Mouse (Mus musculus): ENCODE data around the gene Dnase1l2.
"Not testable (repeated sequence)": the region's sequence is repeated elsewhere in the genome, so short reads cannot be mapped to it uniquely, and the experiment has no call there.

The Dnase1l2 gene

GRCm38 (mm10) chr17:24472512-24472911, 29.6 kb upstream of the Dnase1l2 start:
- DNase-seq (ENCODE audit: low spot score in 2 of 2) = no peak

DNA sequence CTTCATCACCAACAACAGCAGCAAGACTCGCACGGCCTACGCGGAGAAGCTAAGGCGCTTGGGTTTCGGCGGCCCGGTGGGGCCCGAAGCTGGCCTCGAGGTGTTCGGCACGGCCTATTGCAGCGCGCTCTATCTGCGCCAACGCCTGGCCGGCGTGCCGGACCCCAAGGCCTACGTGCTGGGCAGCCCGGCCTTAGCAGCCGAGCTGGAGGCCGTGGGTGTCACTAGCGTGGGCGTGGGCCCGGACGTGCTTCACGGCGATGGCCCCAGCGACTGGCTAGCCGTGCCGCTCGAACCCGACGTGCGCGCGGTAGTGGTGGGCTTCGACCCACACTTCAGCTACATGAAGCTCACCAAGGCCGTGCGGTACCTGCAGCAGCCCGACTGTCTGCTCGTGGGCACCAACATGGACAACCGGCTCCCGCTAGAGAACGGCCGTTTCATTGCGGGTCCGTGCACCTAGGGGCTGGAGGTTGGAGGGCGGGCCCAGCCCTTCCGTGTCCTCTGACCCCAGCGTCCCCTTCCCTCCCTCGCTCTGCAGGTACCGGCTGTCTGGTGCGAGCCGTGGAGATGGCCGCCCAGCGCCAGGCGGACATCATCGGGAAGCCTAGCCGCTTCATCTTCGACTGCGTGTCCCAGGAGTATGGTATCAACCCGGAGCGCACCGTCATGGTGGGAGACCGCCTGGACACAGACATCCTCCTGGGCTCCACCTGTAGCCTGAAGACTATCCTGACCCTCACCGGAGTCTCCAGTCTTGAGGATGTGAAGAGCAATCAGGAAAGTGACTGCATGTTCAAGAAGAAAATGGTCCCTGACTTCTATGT, 28.0 kb upstream of the Dnase1l2 start:
- peak in 1 of 2 experiments; percentile 45 for DNase-seq (ENCODE audit: low spot score in 2 of 2)

DNA sequence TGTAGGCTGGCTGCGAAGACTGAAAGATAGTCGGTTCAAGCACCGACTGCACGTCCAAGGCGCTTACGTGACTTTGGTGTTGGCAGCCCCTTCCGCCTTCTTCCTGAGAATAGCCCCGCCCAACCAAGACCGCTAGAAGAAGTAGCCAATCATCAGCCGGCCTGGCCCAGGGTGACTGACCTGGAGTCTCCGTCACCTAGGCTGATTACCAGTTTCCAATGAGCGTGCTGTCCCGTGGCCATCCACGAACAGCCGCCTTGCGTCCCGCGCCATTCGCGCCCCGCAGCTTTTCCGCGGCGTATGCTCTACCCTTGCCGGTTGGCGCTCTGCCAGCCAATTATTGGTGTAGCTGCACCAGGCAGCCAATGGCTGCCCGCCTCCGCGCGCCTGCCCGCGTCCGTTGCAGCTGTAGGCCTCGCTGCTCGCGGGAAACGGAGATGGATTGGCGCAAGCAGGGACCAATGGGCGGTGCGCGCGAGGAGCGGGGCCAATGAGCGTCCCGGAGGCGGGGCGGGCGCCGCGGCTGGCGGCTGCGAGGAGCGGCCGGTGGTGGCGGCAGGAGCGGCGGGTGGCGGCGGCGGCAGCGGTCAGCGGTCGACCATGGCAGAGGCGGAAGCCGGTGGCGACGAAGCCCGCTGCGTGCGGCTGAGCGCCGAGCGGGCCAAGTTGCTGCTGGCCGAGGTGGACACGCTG, 27.2 kb upstream of the Dnase1l2 start, which contains the start of the genes E4f1 and Pgp:
Gene E4f1, minus strand, starts transcription at position 404 of the 693 bp plus-strand sequence.
Gene Pgp, plus strand, starts transcription at position 483 of the 693 bp plus-strand sequence.
- DNase-seq (ENCODE audit: low spot score in 2 of 2) = peak; percentile 99

DNA sequence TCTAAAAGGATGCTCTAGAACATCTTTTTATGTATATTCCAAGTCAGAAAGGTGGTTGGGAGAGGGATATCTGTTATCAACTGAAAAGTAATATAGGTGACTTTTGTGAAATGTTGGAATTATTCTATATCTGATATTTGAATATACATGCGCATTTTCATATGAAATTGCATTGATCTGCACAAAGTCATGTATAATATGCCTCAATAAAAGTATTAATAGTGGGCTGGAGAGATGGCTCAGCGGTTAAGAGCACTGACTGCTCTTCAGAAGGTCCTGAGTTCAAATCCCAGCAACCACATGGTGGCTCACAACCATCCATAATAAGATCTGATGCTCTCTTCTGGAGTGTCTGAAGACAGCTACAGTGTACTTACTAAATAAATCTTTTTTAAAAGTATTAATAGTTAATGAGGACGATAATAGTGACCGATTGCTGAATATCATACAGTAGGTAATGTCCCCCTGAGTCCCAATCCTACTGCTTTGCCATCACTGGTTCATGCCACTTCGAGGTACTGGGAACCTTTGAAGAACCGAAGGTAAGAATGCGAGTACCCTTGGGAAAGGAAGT, 26.5 kb upstream of the Dnase1l2 start:
- DNase-seq (ENCODE audit: low spot score in 2 of 2) = no peak

DNA sequence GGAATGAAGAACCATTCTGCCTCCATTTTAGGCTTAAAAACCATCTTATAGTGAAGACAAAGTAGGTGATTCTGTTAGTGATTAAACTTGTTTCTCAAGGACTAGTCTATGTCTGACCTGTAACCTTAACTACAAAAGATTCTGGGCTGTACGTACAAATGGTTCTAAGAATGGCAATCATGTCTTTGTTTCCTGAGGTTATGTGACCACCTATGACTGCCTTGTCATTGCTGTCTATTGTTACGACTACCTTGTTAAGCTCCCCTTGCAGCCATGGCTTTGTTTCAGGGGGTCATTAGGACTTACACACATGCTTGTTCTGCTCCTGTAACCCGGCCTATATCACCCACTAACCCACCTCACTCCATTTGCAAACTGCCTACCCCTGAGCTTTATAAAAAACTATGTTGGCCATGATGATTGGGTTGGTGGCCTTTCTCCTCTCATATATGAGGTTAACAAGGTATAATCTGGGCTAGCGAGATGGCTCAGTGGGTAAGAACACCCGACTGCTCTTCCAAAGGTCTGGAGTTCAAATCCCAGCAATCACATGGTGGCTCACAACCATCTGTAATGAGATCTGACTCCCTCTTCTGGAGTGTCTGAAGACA, 25.8 kb upstream of the Dnase1l2 start:
- DNase-seq (ENCODE audit: low spot score in 2 of 2) = no peak

DNA sequence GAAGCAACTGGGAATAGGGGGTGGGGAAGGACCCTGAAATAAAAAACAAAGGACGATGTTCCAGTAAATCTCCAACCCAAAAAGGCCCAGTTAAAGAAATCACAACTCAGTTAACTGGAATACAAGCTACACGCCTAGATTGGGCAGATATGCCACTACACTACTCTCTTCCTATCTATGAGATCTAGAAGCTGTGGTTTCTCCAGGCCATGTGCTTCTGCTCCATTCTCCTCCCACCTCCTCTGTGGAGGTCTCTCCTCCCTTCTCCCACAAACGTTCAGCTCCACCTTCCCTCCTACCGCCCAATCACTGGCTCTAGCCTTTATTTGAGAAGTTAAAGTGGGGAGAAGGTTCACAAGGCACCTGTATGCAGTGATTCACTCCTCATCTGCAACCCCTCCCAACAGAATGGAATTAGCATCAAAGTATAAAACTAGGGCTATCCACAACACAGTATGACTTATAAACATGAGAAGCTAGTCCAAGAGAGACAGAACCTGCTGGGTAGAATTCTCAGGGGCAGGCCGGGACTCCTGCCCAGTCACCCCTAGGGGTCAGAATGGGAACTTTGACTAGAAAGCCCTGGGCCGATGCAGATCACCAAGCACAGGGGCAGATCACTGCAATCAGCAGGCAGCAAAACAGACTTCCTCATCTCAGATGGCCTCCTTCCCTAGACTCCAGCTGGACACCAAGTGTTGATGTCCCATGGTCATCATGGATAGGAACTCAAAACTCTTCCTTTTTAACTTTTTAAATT, 20.6 kb upstream of the Dnase1l2 start:
- DNase-seq (ENCODE audit: low spot score in 2 of 2) = no peak

GRCm38 (mm10) chr17:24462932-24463331, 20.0 kb upstream of the Dnase1l2 start:
- no peak for DNase-seq (ENCODE audit: low spot score in 2 of 2)

GRCm38 (mm10) chr17:24461580-24461979, 18.7 kb upstream of the Dnase1l2 start:
- DNase-seq (ENCODE audit: low spot score in 2 of 2) = no peak

- not testable (repeated sequence) for DNase-seq (ENCODE audit: low spot score in 2 of 2)
These were observed 12.8 kb upstream of the Dnase1l2 start for GRCm38 (mm10) chr17:24455523-24456206.

- DNase-seq (ENCODE audit: low spot score in 2 of 2) = peak; percentile 98 to 99
These were observed 12.0 kb upstream of the Dnase1l2 start for GRCm38 (mm10) chr17:24454756-24455522.

- DNase-seq (ENCODE audit: low spot score in 2 of 2) = no peak
These were observed 11.4 kb upstream of the Dnase1l2 start for GRCm38 (mm10) chr17:24454218-24454755.

- no peak for DNase-seq (ENCODE audit: low spot score in 2 of 2)
These were observed 10.5 kb upstream of the Dnase1l2 start for GRCm38 (mm10) chr17:24453372-24453771.

- DNase-seq (ENCODE audit: low spot score in 2 of 2) = no peak
These were observed 8.3 kb upstream of the Dnase1l2 start for GRCm38 (mm10) chr17:24451220-24451619.

GRCm38 (mm10) chr17:24449507-24449906, 6.6 kb upstream of the Dnase1l2 start:
- DNase-seq (ENCODE audit: low spot score in 2 of 2) = no peak

GRCm38 (mm10) chr17:24446590-24446989, 3.7 kb upstream of the Dnase1l2 start:
- DNase-seq (ENCODE audit: low spot score in 2 of 2) = no peak

GRCm38 (mm10) chr17:24443409-24443808, 504 bp upstream of the Dnase1l2 start:
- DNase-seq (ENCODE audit: low spot score in 2 of 2) = peak in 1 of 2 experiments; percentile 40

DNA sequence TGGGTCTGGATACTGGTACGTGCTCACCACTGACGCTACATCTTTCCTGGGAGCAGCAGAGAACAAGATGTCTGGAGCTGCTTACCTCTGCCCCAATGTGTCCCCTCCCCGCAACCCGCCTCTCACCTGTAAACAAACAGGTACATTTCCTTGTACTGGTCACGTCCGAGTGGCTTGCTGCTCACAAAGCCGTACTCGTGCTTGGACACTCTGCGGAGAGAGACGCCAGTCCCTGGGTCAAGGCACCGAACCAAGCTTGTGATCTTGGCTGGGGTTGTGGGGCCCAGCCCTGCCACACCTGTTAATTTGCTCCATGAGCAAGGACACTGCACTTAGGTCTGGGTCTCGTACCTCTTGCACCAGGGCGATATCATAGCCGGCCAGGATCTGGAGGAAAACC, 798 bp downstream of the Dnase1l2 start:
- no peak for DNase-seq (ENCODE audit: low spot score in 2 of 2)

DNA sequence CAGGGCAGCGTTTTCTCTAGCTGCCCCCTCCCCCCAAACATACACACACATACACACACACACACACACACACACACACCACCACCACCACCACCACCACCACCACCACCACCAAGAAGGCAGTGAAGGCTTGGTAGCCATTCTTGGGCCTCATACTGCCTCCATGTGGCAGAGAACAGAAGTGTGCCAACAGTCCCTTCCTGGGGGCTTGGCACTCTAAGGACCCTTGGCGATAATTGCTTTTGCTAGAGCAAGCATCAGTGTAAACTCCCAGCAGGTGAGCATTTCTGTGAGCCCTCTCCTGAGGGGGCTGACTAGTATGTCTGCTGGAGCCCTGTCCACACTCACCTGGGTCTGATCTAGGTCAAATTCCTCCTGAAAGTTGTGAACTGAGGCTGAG, 1.8 kb downstream of the Dnase1l2 start:
- no peak for DNase-seq (ENCODE audit: low spot score in 2 of 2)

GRCm38 (mm10) chr17:24440377-24440776, 2.5 kb downstream of the Dnase1l2 start:
- no peak for DNase-seq (ENCODE audit: low spot score in 2 of 2)

- DNase-seq (ENCODE audit: low spot score in 2 of 2) = no peak
These were observed 5.9 kb downstream of the Dnase1l2 start for GRCm38 (mm10) chr17:24437016-24437415.

Data from right cerebral cortex, postnatal 36 days (tissue).